Mouse (Mus musculus): ENCODE measurements around the gene Palld.

Gene Palld

DNA sequence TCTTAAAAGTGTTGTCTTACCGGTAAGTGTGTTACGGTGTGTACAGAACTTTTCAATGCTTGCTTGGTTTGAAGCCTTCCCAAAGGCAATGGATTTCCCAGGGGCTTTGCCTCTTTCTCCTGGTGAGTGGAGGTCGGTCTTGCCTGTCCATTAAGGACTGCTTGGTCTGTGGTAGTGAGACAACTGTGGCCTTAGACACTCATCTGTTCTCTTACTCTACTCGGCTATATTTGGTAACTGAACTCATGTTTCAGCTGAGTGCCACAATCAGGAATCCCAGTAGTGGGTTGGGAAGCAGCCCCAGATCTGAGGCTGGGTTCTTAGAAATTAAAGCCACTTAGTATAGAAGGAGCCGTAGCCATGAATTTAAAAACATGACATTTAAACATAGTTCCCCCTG lies at the start of gene Palld:
Palld (minus strand) TSS at position 170 of the 400 bp plus-strand sequence.
- 75% methylated on average over 5 of the region's 5 CpGs for WGBS

DNA sequence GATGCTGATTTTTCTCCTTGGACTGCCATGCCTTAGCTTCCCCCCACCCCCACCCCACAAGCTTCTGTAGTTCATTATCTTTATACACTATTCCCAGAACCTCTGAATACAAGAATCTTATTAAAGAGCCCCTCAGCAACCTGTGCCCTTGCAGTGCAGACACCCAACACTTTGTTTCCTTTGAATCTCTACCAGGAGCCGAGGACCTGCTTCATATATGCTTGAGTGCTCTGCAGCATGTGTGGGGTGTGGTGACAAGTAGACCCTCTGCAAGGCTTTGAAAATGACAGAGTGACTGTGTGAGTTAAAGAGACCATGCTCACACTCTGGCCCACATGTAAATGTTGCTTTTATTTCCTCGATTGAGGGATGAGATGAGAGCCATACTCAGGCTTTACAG lies 35.1 kb upstream of the Palld start:
- WGBS = 88% methylated on average over 2 of the region's 2 CpGs

GRCm38 (mm10) chr8:61933243-61933642 lies 30.8 kb upstream of the Palld start:
- 46% methylated on average over 2 of the region's 2 CpGs for WGBS

- 4% methylated on average over 22 of the region's 22 CpGs for WGBS
Measured at GRCm38 (mm10) chr8:61927777-61928494, 25.4 kb upstream of the Palld start, which contains the start of gene Ddx60. TSS of gene Ddx60 (plus strand) at chr8:61928087.

DNA sequence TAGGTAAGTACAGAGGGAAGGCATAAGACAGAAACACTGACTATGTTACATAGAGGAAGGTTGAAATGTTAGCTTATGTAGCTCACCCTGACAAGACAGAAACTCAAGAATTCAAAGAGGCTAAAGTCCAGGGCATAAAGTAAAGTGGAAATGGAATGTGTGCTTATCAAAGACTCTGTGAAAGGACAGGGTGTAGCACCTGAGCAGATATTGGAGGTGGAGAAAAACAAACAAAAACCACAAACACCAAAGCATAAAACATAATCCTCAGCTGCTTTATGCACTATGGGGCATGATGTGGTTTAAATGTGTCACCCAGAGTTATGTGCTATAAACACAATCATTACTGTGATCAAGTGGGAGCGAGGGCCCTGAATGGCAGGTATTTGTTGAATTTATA lies 22.0 kb upstream of the Palld start:
- WGBS = 89% methylated on average over 1 of the region's 1 CpGs

DNA sequence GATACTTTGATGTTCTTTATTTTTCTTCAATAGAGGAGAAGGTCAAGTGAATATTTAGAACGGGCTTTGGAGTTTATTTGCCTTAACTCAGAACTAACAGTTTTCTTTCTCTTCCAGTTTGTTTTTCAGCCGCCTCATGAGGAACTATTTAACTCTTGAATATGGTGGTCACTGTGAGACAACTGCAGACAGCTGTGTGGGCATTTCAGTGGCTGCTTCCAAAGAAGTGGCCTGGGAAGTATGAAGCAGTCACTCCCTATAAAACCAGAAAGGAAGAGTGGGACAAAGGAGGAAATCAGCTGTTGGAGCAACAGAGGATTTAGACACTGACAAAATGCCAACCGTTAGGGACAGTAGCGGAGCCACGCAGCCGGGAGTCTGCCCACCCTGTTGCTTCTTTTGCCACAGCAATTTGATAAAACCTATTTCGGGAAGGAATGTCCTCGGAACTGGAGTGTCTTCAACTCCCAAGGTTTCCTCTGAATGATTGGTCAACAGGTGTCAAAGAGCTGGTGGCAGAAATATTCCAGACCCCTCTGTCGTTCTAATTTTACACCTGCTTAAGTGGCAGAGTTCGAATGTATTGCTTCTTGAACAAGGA lies 19.1 kb upstream of the Palld start:
- WGBS = 70% methylated on average over 10 of the region's 10 CpGs

DNA sequence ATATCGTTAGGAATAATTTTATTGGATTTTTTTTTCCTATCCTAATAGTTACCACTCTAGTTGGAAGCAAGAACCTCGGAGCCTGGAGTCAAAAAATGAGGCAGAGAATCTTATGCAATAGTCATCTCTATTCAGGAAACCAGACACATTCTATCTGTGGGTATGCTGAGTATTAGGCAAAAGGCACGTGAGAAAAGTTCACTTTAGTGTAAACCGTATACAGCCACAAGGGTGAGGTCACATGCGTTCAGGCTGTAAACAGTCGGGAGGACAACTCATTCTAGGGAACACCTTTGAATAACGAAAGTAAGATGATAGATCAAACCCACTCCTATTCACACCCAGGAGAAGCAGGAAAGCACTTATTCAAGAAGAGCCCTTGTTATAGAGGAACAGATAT lies 17.9 kb upstream of the Palld start:
- WGBS = 83% methylated on average over 7 of the region's 7 CpGs

- WGBS = 98% methylated on average over 2 of the region's 2 CpGs
Measured at GRCm38 (mm10) chr8:61919145-61919788, 16.8 kb upstream of the Palld start.

- 81% methylated on average over 4 of the region's 4 CpGs for WGBS
Measured at GRCm38 (mm10) chr8:61917287-61917686, 14.8 kb upstream of the Palld start.

DNA sequence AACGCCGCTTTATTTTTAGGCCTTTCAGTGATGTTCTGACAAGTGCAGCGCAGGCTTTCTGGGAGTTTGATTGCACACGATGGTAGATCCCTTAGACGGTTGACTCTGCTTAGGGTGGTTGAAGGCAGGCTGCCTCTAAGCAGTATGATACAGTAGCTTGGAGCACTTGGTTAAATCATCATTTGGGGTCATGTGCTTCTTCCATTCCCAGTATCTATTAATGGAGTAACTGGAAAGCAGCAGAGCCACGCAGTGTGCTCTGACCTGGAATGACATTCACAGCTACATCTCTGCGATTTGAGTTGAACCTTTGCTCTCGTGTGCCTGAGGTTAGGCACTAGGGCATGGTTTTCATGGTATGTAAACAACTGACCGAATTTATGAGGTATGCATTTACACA lies 11.5 kb upstream of the Palld start:
- WGBS = 81% methylated on average over 9 of the region's 9 CpGs

DNA sequence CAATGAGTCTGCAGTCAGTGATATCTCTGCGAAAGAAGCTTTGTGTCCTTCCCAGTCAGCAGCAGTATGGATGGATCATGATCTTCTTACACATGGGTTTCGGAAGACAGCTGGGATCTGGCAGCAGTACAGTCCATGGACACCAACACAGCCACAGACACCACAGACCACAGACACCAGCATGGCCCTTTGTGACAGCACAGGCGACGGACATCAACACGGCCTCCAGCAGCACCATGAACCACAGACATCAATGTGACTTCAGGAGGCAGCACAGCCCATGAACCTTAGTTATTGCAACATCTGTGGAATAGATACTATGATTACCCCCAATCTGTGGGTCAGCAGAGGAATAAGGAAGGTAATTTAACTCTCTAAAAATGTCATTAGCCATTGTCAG lies 10.3 kb upstream of the Palld start:
- 96% methylated on average over 5 of the region's 5 CpGs for WGBS

DNA sequence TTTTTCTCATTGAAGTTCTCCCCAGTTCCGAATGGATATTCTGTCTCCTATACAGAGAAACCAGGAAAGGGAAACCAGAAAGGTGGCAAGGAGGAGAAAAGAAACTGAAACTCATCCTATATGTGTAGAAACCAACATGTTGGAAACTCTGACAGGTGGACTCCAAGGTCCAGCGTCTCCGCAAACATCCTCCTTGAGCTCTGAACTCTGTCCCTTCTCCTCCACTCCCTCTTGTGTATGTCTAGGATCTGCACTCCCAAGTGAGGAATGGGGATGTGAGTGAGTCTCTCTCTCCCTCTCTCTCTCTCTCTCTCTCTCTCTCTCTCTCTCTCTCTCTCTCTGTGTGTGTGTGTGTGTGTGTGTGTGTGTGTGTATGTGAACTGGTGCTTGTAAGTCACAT lies 6.8 kb upstream of the Palld start:
- 80% methylated on average over 3 of the region's 3 CpGs for WGBS

DNA sequence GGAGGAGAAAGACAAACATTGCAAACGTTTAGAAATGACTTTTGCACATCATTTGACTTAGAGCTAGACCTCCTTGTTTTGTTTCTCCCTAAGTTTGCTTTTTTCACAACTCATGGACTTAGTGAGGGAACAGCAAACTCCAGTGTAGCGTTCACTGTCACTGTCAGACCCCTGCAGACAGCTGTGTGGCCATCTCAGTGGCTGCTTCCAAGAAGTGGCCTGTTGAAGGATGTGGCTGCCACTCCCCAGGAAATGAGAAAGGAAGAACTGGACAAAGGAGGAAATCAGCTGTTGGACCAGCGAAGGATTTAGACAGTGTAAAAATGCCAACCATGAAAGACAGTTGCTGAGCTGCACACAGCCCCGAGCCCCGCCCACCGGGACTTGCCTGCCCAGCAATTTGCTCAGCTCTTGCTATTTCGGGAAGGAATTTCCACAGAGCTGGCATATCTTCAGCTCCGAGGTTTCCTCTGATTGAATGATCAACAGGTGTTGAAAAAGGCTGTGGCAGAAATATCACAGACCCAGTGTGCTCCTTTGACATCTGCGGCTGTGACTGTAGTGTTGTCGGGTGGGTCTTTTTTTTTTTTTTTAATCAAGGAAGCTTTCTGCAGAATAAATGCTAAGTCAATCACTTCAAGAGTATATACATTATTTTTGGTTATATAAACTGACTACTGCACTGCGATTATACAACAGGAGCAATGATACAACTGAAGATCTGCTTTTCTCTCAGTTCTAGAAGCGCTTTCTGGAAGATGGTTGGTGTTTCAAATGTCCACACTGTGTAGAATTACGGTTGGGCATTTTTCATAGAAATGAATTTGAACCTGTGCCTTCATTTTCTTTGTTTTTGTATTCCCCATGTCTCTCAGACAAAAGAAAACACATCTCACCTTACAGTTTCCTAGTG lies 6.1 kb upstream of the Palld start:
- WGBS = 47% methylated on average over 13 of the region's 13 CpGs

- WGBS = 65% methylated on average over 6 of the region's 6 CpGs
Measured at GRCm38 (mm10) chr8:61901028-61901717, 1.3 kb downstream of the Palld start.

DNA sequence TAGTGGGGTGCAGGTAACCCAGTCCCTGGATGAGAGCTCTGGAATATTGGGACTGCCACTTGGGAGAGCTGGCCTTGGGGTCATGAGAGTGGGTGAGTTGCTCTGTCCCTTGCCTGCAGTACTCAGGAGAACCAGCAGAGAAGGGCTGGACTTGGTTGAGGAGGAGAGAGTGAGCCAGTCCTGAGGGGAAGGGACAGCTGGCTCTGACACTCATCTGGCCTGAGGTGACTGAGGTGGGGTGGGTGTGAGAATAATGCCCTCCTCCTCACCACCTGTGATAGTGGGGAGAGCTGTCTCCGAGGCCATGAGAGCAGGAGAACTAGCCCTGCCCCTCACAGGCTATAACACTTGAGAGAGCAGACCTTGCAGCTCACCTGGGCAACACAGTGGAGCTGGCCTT lies 5.1 kb downstream of the Palld start:
- WGBS = 88% methylated on average over 1 of the region's 1 CpGs

DNA sequence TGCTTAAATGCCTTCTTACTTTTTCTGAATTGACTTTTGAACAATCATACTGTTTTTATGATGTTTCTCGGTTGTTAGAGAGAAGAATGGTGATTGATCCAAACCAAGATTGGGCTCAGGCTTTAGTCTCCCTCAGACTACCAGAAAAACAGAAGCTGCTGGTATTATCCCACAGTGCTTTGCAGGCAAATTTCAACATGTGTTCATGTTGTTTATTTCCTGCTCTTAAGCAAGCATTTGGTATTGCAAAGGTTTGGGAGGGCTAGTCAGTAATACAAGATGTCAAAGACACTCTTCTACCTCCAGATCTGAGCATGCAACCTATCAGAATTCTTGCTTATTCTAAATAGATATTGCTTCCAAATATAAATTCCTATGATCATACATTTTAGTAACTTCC lies 5.7 kb downstream of the Palld start:
- 88% methylated on average over 1 of the region's 1 CpGs for WGBS

GRCm38 (mm10) chr8:61894062-61894461 lies 8.4 kb downstream of the Palld start:
- WGBS = 49% methylated on average over 2 of the region's 2 CpGs

DNA sequence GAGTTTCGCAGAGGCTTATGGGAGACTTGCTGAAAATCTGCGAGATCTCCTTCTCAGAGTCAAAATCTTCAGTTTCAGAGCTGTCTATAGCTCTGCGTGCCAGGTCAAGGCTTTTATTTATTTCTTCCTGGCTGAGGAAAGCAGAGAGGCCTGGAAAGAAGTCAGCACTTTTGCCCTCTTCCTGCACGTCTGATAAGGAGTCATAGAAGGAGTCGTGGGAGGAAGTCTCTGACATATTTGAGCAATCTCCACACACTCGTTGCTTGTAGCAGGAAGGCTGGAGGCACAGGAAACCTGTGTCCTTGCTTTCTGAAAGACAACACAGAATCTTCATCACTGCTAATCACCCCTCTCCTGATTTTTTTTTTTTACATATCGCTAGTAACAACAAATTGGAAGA lies 24.9 kb downstream of the Palld start:
- 72% methylated on average over 7 of the region's 7 CpGs for WGBS

GRCm38 (mm10) chr8:61875290-61875689 lies 27.2 kb downstream of the Palld start:
- 3% methylated on average over 5 of the region's 5 CpGs for WGBS

DNA sequence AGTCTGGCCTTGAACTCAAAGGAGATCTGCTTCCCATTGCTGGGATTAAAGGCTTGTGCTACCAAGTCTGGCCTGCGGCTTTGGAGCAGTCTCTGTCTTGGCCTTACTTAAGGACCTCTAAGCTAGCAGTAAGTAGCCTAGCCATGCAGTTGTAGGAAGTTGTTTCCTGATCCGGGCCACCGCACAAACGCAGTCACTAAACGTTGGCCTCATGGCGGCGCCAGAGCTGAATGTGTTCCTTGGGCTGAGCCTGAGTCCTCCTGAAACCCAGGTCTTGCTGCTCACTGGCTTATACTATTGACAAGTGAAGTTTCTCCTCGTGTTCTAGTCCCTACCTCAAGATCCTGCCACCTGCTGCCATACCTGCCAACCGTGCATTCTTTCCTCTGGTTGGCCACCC lies 28.5 kb downstream of the Palld start:
- WGBS = 68% methylated on average over 9 of the region's 9 CpGs

GRCm38 (mm10) chr8:61868481-61868880 lies 34.0 kb downstream of the Palld start:
- 92% methylated on average over 3 of the region's 3 CpGs for WGBS
